Mouse (Mus musculus) embryonic facial prominence, embryonic 12.5 days (tissue): ENCODE measurements at regions not wholly inside any gene's neighbourhood (a gene's known extent, or its start where the extent isn't known, plus 50 kb on each side); places are given as distances from the start of the nearest gene placed in this dataset.

ENCODE experiments used
- ATAC-seq: fragments of 200-750 bp; cut with Nextera tagmentation; 2 replicates; pipeline ENCODE4 v1.8.0; 2017; ENCODE audit not compliant: insufficient number of reproducible peaks, insufficient read depth, low FRiP score, low TSS enrichment
- H3K27ac ChIP-seq: fragments of 300-500 bp; sonication (generic); 2 replicates; pipeline ENCODE4 v1.5.1; 2016; ENCODE audit warnings: mild to moderate bottlenecking
- H3K27me3 ChIP-seq: fragments of 300-500 bp; sonication (generic); 2 replicates; pipeline ENCODE4 v1.6.1; 2016; ENCODE audit warnings: mild to moderate bottlenecking, moderate library complexity
- H3K36me3 ChIP-seq: fragments of 300-500 bp; sonication (generic); 2 replicates; pipeline ENCODE4 v1.6.1; 2016; ENCODE audit warnings: mild to moderate bottlenecking
- H3K4me1 ChIP-seq: fragments of 300-500 bp; sonication (generic); 2 replicates; pipeline ENCODE4 v1.6.1; 2016
- H3K4me2 ChIP-seq: fragments of 300-500 bp; sonication (generic); replicated peaks from 2 replicates; pipeline ENCODE4 v1.6.1; 2016; ENCODE audit warnings: mild to moderate bottlenecking, moderate library complexity
- H3K4me3 ChIP-seq: fragments of 300-500 bp; sonication (generic); 2 replicates; pipeline ENCODE4 v1.5.1; 2016; ENCODE audit warnings: mild to moderate bottlenecking
- H3K9ac ChIP-seq: fragments of 300-500 bp; sonication (generic); 2 replicates; pipeline ENCODE4 v1.6.1; 2016; ENCODE audit warnings: mild to moderate bottlenecking, moderate library complexity
- H3K9me3 ChIP-seq: fragments of 300-500 bp; sonication (generic); 2 replicates; pipeline ENCODE4 v1.6.1; 2016; ENCODE audit warnings: mild to moderate bottlenecking, moderate library complexity
- WGBS: fragments of 180-500 bp; shearing (Covaris S2); methylation state at CpG from one replicate; pipeline ENCODE4 v1.1.7; 2016; 5-methylcytosine and 5-hydroxymethylcytosine counted together

DNA sequence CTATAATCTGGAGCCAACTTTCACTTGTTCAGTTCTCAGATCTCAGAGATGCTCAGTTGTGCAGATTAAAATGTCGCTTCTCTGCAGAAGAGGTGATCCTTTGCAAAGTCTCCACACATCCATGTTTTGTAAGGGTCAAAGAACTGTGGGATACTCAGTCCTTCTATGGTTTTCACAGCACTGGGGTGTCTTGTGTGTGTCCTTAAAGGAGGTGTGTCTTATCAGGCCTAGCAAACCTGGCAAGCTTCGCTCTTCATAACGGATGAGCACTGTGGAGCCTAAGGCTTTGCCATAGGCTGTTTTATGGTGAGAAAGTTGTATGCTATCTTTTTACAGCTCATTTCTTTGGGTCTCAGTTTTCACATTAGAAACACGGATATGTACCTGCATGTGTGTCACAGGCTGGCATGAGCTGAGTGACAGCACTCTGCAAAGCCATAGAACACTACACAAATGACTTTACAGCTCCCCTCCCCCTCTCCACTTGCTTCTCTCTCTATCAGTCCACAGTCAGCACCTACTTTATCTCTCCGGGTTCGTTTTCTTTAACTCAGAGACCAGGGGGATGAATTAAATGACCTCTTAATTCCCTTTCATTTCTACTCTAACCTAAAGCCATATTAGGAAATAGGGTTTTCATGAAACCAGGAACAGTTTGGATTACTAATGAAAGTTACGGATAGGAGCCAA is 49.8 kb upstream of the Picalm start:
- WGBS: 77% methylated on average over 7 of the region's 7 CpGs
- H3K27ac ChIP-seq: no peak overlapping the region
- no peaks in the 10 kb centered on the region for H3K36me3 ChIP-seq
- no peak overlapping the region for H3K4me2 ChIP-seq
- H3K4me1 ChIP-seq: no peaks in the 10 kb centered on the region
- no peak overlapping the region for H3K4me3 ChIP-seq
- no peaks in the 10 kb centered on the region for H3K9me3 ChIP-seq
- ATAC-seq: no peak
- H3K27me3 ChIP-seq: no peaks in the 10 kb centered on the region
- no peak overlapping the region for H3K9ac ChIP-seq
